Mouse (Mus musculus): ENCODE measurements around the gene Nphp4. TPM values are rescaled to one million over a fixed set of nuclear protein-coding genes. Genes with fewer than 3 reads are reported as not detected.
"Not testable (repeated sequence)": the region's sequence is repeated elsewhere in the genome, so short reads cannot be mapped to it uniquely, and the experiment has no call there.

Gene Nphp4
- polyA plus RNA-seq, 1 experiment = 3.1 TPM

DNA sequence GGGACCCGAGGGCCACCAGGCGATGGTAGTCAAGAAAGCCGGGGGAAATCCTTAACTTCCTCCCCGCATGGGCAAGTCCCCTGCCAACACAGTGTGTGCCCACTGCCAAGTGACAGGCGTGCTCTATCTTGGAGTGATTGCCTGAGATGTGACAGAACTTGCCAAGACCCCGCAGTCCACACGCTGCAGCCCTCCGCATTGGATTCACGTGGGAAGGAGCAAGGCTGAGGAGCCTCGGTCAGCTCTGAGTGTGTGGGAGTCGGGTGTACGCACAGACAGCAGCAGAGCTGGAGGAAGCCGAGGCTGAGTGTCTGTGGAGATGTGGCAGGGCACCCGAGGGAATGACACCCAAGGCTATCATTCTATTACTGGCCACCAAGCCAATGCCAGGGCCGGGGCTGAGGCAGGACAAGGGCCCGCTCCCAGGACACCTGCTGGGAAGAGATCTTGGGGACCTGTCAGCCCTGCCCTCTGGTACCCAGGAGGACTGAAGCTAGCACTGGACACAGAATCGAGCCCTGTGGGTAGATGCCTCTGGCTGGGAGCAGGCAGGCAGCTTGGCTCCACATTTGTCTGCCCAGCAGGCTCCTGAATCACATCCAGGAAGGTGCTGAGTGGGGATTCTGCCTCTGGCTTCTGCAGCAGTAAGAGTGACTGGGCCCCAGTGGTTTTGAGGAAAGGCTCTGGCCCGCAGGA is 73.1 kb downstream of the Nphp4 start:
- no peak for DNase-seq
- no peak for TF ChIP-seq POLR2A (IDR thresholded peaks at IDR 0.05; ENCODE audit: borderline replicate concordance, extremely low read depth, low read depth, low read length)
- no peak for TF ChIP-seq CTCF (IDR thresholded peaks at IDR 0.05; ENCODE audit: insufficient read depth, low read length)
- Histone ChIP-seq H3K4me1 (ENCODE audit: control insufficient read depth, insufficient read depth, low read length) (no peaks in the 10 kb centered on the region), H3K4me3 (replicated peaks; ENCODE audit: extremely low read depth, low read depth, low read length) (no peak overlapping the region)
- WGBS = 91% methylated on average over 18 of the region's 18 CpGs

DNA sequence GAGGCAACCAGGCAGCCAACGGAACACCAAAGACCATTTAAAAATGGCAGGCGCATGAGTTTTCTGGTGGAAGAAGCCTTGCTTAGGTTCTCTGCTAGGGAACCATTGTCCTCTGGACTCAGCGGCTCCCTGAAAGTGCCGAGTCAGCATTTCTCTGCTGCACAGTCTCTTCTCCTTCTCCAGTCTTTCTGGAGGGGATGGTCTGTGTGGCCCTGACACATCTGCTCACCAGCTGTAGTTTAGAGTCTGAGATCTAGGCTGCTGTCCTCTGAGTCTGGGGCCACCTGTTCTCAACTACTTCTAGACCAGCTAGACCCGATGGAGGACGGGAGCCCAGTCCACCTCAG is 73.7 kb downstream of the Nphp4 start:
- TF ChIP-seq CTCF (IDR thresholded peaks at IDR 0.05; ENCODE audit: insufficient read depth, low read length) (no peak), POLR2A (IDR thresholded peaks at IDR 0.05; ENCODE audit: borderline replicate concordance, extremely low read depth, low read depth, low read length) (no peak)
- 95% methylated on average over 6 of the region's 6 CpGs for WGBS

DNA sequence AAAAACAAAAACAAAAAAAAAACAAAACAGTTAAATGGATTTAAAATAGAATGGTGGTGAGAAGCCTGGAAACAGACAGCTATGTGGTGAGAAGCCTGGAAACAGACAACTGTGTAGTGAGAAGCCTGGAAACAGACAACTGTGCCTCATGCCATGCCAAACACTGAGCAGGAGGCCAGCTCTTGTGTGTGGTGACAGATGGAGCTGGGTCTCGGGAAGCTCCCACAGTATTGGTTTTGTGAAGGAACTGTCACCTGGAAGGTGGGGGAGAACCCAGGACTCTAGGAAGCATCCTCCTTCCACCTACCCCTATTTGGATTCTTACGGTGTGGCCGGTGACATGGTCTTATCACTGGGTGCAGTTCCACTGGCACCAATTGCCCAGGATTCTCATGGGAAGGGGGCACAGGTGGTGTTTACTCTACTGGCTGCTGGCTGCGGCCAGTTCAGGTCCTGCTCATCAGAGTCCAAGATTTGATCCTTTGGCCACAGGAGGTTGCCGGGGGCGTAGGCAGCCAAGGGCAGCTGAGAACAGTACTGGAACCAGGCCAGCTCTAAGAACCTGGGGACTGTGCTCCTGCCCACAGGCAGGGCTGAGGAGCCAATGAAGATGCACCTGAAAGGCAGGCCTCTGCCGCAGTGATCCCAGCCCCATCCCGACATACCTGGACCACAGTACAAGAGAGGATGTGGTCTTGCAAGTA is 77.2 kb downstream of the Nphp4 start:
- TF ChIP-seq POLR2A (IDR thresholded peaks at IDR 0.05; ENCODE audit: borderline replicate concordance, extremely low read depth, low read depth, low read length) (no peak), CTCF (IDR thresholded peaks at IDR 0.05; ENCODE audit: insufficient read depth, low read length) (no peak)
- Histone ChIP-seq H3K4me1 (ENCODE audit: control insufficient read depth, insufficient read depth, low read length) (no peaks in the 10 kb centered on the region), H3K4me3 (replicated peaks; ENCODE audit: extremely low read depth, low read depth, low read length) (no peak overlapping the region)
- DNase-seq = no peak
- WGBS = 89% methylated on average over 8 of the region's 8 CpGs

More for the DNA sequence above, 73.7 kb downstream of the Nphp4 start:
- DNase-seq = no peak
- no peak overlapping the region for H3K4me3 ChIP-seq (replicated peaks; ENCODE audit: extremely low read depth, low read depth, low read length)
- no peaks in the 10 kb centered on the region for H3K4me1 ChIP-seq (ENCODE audit: control insufficient read depth, insufficient read depth, low read length)

DNA sequence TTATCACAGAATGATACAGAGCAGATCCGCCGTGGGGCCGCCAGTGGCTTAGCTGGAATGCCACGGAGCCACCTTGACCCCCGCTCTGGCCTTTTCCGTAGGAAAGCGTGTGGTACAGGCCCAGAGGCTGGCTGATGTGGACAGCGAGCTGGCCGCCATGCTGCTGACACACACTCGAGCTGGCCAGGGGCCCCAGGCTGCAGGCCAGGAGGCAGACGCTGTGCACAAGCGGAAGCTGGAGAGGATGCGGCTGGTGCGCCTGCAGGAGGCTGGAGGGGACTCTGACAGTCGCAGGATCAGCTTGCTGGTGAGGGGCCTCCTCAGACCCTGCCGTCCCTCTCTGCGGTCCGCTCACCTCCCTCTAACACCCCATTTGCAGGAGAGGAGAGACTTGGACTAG is 77.9 kb downstream of the Nphp4 start:
- WGBS = 46% methylated on average over 18 of the region's 18 CpGs
- H3K4me3 ChIP-seq (replicated peaks; ENCODE audit: extremely low read depth, low read depth, low read length) = no peak overlapping the region
- H3K4me1 ChIP-seq (ENCODE audit: control insufficient read depth, insufficient read depth, low read length) = no peaks in the 10 kb centered on the region
- no peak for DNase-seq
- TF ChIP-seq CTCF (IDR thresholded peaks at IDR 0.05; ENCODE audit: insufficient read depth, low read length) (no peak), POLR2A (IDR thresholded peaks at IDR 0.05; ENCODE audit: borderline replicate concordance, extremely low read depth, low read depth, low read length) (no peak)

DNA sequence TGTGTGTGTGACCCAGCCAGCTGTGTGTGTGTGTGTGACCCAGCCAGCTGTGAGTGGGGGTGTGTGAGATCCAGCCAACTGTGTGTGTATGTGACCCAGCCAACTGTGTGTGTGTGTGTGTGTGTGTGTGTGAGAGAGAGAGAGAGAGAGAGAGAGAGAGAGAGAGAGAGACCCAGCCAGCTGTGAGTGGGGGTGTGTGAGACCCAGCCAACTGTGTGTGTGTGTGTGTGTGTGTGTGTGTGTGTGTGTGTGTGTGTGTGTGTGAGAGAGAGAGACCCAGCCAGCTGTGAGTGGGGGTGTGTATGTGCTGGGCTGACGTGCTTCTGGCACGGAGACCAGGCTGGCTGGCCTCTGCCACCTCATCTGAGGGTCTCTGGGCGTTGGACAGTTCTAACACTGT is 79.3 kb downstream of the Nphp4 start:
- H3K4me3 ChIP-seq (replicated peaks; ENCODE audit: extremely low read depth, low read depth, low read length); DNase-seq; H3K4me1 ChIP-seq (ENCODE audit: control insufficient read depth, insufficient read depth, low read length): not testable (repeated sequence)
- WGBS = 58% methylated on average over 3 of the region's 3 CpGs

DNA sequence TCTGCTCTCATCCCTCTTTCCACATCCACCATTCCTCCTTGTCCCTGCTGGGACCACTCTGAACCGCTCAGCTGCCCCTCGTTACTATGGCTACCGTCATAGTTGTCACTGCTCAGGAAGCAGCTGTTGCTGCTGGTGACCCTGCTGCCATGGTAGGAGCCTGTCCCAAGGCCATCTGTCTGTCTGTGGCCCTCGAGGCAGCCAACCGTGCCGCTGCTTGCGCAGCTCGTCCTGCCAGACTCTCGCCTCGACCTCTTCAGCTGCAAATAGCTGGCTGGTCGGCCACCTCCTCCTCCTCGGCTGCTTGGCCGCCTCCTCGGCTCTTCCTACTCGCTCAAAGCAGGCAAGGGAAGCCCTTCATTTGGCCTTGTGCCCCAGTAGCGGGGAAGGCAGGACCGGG is 81.7 kb downstream of the Nphp4 start:
- Histone ChIP-seq H3K4me1 (ENCODE audit: control insufficient read depth, insufficient read depth, low read length) (no peaks in the 10 kb centered on the region), H3K4me3 (replicated peaks; ENCODE audit: extremely low read depth, low read depth, low read length) (no peak overlapping the region)
- 16% methylated on average over 17 of the region's 17 CpGs for WGBS
- TF ChIP-seq CTCF (IDR thresholded peaks at IDR 0.05; ENCODE audit: insufficient read depth, low read length) (no peak), POLR2A (IDR thresholded peaks at IDR 0.05; ENCODE audit: borderline replicate concordance, extremely low read depth, low read depth, low read length) (no peak)
- no peak for DNase-seq

DNA sequence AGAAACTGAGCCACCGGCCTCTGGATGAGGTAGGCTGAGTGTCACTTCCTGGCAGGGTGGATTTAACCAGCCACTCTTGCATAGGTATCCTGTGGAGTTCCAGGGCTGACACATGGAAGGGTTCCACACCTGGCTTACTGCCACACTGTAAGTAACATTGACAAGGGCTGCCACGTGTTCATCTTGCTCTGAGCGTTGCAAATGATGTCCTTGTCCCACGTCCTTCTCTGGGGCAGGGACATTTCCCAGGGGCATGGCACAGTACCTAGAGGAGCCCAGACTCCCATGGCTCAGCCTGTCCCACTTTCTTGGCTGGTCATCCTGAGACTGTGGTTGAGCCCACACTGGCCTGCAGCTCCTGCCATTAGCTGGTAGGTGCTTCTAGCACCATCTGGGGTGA is 91.5 kb downstream of the Nphp4 start:
- no peak overlapping the region for H3K4me3 ChIP-seq (replicated peaks; ENCODE audit: extremely low read depth, low read depth, low read length)
- TF ChIP-seq POLR2A (IDR thresholded peaks at IDR 0.05; ENCODE audit: borderline replicate concordance, extremely low read depth, low read depth, low read length) = no peak
- TF ChIP-seq CTCF (IDR thresholded peaks at IDR 0.05; ENCODE audit: insufficient read depth, low read length) = no peak
- H3K4me1 ChIP-seq (ENCODE audit: control insufficient read depth, insufficient read depth, low read length) = no peaks in the 10 kb centered on the region
- 62% methylated on average over 4 of the region's 4 CpGs for WGBS
- no peak for DNase-seq

DNA sequence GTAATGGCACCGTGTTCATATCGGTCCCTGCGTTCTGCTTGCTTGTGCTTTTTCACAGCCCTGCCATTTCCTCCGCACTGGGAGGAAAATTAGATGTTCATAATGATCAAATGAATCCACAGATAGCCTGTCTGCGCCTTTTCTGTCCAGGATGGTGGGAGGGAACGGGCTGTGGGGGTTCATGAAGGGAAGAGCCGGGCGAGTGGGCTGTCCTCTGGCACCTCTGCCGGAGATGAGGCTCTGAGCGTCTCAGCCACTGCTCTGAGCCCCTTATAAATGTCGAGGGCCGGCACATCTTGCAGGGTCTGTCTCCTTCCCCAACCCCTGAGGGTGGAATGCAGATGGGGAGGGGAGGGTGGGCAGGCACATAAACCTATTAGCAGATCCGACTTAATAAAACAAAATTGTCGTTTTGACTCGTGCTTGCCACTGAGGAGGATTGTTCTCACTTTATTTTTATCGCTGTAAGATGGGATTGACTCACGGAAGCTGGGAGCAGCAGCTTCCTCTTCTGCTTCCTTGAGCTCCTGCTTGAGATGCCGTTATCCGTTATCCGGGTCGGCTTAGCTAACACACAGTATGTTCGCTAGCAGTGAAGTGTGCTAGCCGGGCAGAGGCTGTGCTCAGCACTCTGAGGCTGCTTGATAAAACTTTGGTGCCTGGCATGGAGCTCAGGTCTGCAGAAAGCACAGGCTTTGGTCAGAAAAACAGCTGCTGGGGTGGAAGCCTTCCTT is 92.3 kb downstream of the Nphp4 start:
- H3K4me1 ChIP-seq (ENCODE audit: control insufficient read depth, insufficient read depth, low read length) = no peaks in the 10 kb centered on the region
- WGBS = 39% methylated on average over 23 of the region's 23 CpGs
- TF ChIP-seq POLR2A (IDR thresholded peaks at IDR 0.05; ENCODE audit: borderline replicate concordance, extremely low read depth, low read depth, low read length) (no peak), CTCF (IDR thresholded peaks at IDR 0.05; ENCODE audit: insufficient read depth, low read length) (no peak)
- H3K4me3 ChIP-seq (replicated peaks; ENCODE audit: extremely low read depth, low read depth, low read length) = no peak overlapping the region
- DNase-seq = no peak

DNA sequence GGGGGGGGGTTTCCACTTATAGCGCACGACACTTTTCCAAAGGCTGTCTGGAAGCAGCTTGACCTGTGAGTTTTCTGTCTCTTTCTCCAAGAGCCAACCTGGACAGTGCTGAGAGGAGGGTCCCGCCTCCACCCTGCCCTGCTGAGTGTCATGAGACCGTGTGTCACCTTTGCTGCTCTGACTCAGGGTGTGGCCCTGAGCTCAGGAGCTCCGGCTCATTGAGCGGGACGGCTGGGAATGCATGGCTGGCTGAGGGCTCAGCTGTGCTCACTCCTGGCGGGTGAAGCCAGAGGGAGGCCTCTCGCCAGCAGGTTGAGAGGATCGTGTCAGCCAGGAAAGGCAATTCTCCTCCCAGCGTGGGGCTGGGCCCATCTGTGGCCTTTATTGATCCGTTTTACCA is 97.8 kb downstream of the Nphp4 start:
- 53% methylated on average over 12 of the region's 12 CpGs for WGBS
- DNase-seq = no peak
- no peak for TF ChIP-seq CTCF (IDR thresholded peaks at IDR 0.05; ENCODE audit: insufficient read depth, low read length)
- H3K4me1 ChIP-seq (ENCODE audit: control insufficient read depth, insufficient read depth, low read length) = no peaks in the 10 kb centered on the region
- H3K4me3 ChIP-seq (replicated peaks; ENCODE audit: extremely low read depth, low read depth, low read length) = no peak overlapping the region

DNA sequence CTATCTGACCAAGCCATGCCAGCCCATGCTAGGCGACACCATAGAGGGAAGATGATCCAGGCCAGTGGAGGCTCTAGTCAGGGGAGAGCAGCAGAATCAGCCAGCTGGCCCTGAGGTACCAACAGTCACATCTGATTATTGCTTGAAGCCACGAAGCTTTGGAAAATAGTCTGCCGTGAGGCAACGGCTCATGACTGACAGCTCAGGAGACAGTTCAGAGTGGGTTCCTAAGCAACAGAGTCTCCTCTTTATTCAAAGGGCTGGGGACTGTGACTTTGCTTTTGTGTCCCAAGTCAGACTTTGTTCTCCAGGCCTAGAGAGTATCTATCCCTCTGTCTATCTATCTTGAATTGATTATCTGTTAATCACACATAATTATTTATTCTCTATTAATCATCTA is 100.3 kb downstream of the Nphp4 start:
- Histone ChIP-seq H3K4me1 (ENCODE audit: control insufficient read depth, insufficient read depth, low read length) (no peaks in the 10 kb centered on the region), H3K4me3 (replicated peaks; ENCODE audit: extremely low read depth, low read depth, low read length) (no peak overlapping the region)
- no peak for DNase-seq
- TF ChIP-seq CTCF (IDR thresholded peaks at IDR 0.05; ENCODE audit: insufficient read depth, low read length) (no peak), POLR2A (IDR thresholded peaks at IDR 0.05; ENCODE audit: borderline replicate concordance, extremely low read depth, low read depth, low read length) (no peak)
- 82% methylated on average over 4 of the region's 4 CpGs for WGBS
